Mouse (Mus musculus) MEL (cell line): ENCODE results near the gene Stag1. TPM values are rescaled to one million over a fixed set of nuclear protein-coding genes. Genes with fewer than 3 reads are reported as not detected.

ENCODE experiments used
- DNase-seq: peaks from one replicate; pipeline ENCODE4 v3.0.0; 2011; ENCODE audit warnings: low read depth, low spot score
- H3K27ac ChIP-seq: 2 replicates; pipeline ENCODE4 v1.5.1; 2012; ENCODE audit warnings: low read depth, mild to moderate bottlenecking, control low read depth, low read length, moderate library complexity; ENCODE audit not compliant: control insufficient read depth
- H3K27me3 ChIP-seq, 2 experiments: fragments of 150-350 bp in 1 of 2; sonication (generic) in 1 of 2; 2 replicates each; pipeline ENCODE4 v1.6.1; 2012; ENCODE audit warnings: low read length in 2 of 2, mild to moderate bottlenecking in 2 of 2, improper control_type of control experiment in 1 of 2, moderate library complexity in 1 of 2; ENCODE audit not compliant: insufficient read depth in 2 of 2, control insufficient read depth in 1 of 2
- H3K36me3 ChIP-seq, 2 experiments: 2 replicates each; pipeline ENCODE4 v1.6.1; 2012 to 2014; ENCODE audit warnings: low read length in 2 of 2, improper control_type of control experiment in 1 of 2, inconsistent platforms in 1 of 2, mild to moderate bottlenecking in 1 of 2; ENCODE audit not compliant: insufficient read depth in 2 of 2, control insufficient read depth in 1 of 2
- H3K4me1 ChIP-seq, 2 experiments: fragments of 150-350 bp in 1 of 2; sonication (generic) in 1 of 2; 2 replicates each; pipeline ENCODE4 v1.6.1; 2012; ENCODE audit warnings: low read length in 2 of 2, improper control_type of control experiment in 1 of 2, mild to moderate bottlenecking in 1 of 2; ENCODE audit not compliant: insufficient read depth in 2 of 2, control insufficient read depth in 1 of 2
- H3K4me3 ChIP-seq, 2 experiments: fragments of 150-350 bp in 1 of 2; sonication (generic) in 1 of 2; 2 replicates each; pipeline ENCODE4 v1.5.1; 2012; ENCODE audit warnings: low read depth in 2 of 2, low read length in 2 of 2, mild to moderate bottlenecking in 2 of 2, moderate library complexity in 2 of 2, control low read depth in 1 of 2, improper control_type of control experiment in 1 of 2; ENCODE audit not compliant: control insufficient read depth in 1 of 2, insufficient read depth in 1 of 2
- H3K79me2 ChIP-seq: 2 replicates; pipeline ENCODE4 v1.6.1; 2012; ENCODE audit warnings: mild to moderate bottlenecking, low read length, moderate library complexity; ENCODE audit not compliant: control insufficient read depth, poor library complexity, insufficient read depth
- H3K9ac ChIP-seq: 2 replicates; pipeline ENCODE4 v1.6.1; 2012; ENCODE audit warnings: low read depth, mild to moderate bottlenecking, control low read depth, low read length, moderate library complexity; ENCODE audit not compliant: control insufficient read depth, poor library complexity, severe bottlenecking
- H3K9me3 ChIP-seq: fragments of 150-350 bp; sonication (generic); replicated peaks from 2 replicates; pipeline ENCODE4 v1.6.1; 2012; ENCODE audit warnings: mild to moderate bottlenecking, low read length, improper control_type of control experiment, moderate library complexity; ENCODE audit not compliant: insufficient read depth
- BHLHE40 ChIP-seq: IDR thresholded peaks from 2 replicates; pipeline ENCODE4 v1.6.1; 2012; ENCODE audit warnings: low read depth, mild to moderate bottlenecking, inconsistent platforms, low read length, improper control_type of control experiment, borderline replicate concordance
- CHD1 ChIP-seq: IDR thresholded peaks from 2 replicates; pipeline ENCODE4 v1.6.1; 2012; ENCODE audit warnings: low read depth, mild to moderate bottlenecking, inconsistent platforms, low read length, improper control_type of control experiment
- CHD2 ChIP-seq: IDR thresholded peaks from 2 replicates; pipeline ENCODE4 v1.6.1; 2011; ENCODE audit warnings: low read length, improper control_type of control experiment
- ELF1 ChIP-seq: IDR thresholded peaks from 2 replicates; pipeline ENCODE4 v1.6.1; 2014; ENCODE audit warnings: low read depth, mild to moderate bottlenecking, inconsistent platforms, low read length, improper control_type of control experiment, moderate library complexity
- GABPA ChIP-seq: IDR thresholded peaks from 2 replicates; pipeline ENCODE4 v1.6.1; 2012; ENCODE audit warnings: low read depth, mild to moderate bottlenecking, inconsistent platforms, low read length, improper control_type of control experiment, moderate library complexity
- MAFK ChIP-seq: IDR thresholded peaks from 2 replicates; pipeline ENCODE4 v1.6.1; 2011; ENCODE audit warnings: low read depth, mild to moderate bottlenecking, low read length, improper control_type of control experiment, borderline replicate concordance
- MEF2A ChIP-seq: IDR thresholded peaks from 2 replicates; pipeline ENCODE4 v1.6.1; 2014; ENCODE audit warnings: low read depth, mild to moderate bottlenecking, inconsistent platforms, low read length, improper control_type of control experiment; ENCODE audit not compliant: poor library complexity, insufficient replicate concordance, severe bottlenecking; ENCODE audit errors: extremely low read depth
- MYB ChIP-seq: IDR thresholded peaks from 2 replicates; pipeline ENCODE4 v1.6.1; 2011; ENCODE audit warnings: mild to moderate bottlenecking, low read depth, low read length, improper control_type of control experiment
- NRF1 ChIP-seq: IDR thresholded peaks from 2 replicates; pipeline ENCODE4 v1.6.1; 2014; ENCODE audit warnings: low read depth, mild to moderate bottlenecking, inconsistent platforms, low read length, improper control_type of control experiment, moderate library complexity; ENCODE audit not compliant: poor library complexity, insufficient read depth, severe bottlenecking
- POLR2A ChIP-seq, 2 experiments: IDR thresholded peaks; 2 replicates each; pipeline ENCODE4 v1.6.1; 2011 to 2012; ENCODE audit warnings: low read length in 2 of 2, mild to moderate bottlenecking in 2 of 2, control low read depth in 1 of 2, improper control_type of control experiment in 1 of 2, low read depth in 1 of 2, moderate library complexity in 1 of 2; ENCODE audit not compliant: control insufficient read depth in 1 of 2, insufficient read depth in 1 of 2, poor library complexity in 1 of 2
- POLR2AphosphoS5 ChIP-seq: IDR thresholded peaks from 2 replicates; pipeline ENCODE4 v1.6.1; 2012; ENCODE audit warnings: low read depth, borderline replicate concordance, mild to moderate bottlenecking, inconsistent platforms, low read length, moderate library complexity, mixed read lengths
- SIN3A ChIP-seq: IDR thresholded peaks from 2 replicates; pipeline ENCODE4 v1.6.1; 2012; ENCODE audit warnings: low read length, improper control_type of control experiment, inconsistent platforms
- TCF12 ChIP-seq: IDR thresholded peaks from 2 replicates; pipeline ENCODE4 v1.6.1; 2014; ENCODE audit warnings: low read depth, mild to moderate bottlenecking, inconsistent platforms, low read length, improper control_type of control experiment, moderate library complexity
- UBTF ChIP-seq: IDR thresholded peaks from 2 replicates; pipeline ENCODE4 v1.6.1; 2012; ENCODE audit warnings: low read depth, mild to moderate bottlenecking, inconsistent platforms, low read length, improper control_type of control experiment, moderate library complexity, borderline replicate concordance; ENCODE audit not compliant: insufficient read depth
- USF1 ChIP-seq: IDR thresholded peaks from 2 replicates; pipeline ENCODE4 v1.6.1; 2014; ENCODE audit warnings: low read depth, mild to moderate bottlenecking, inconsistent platforms, low read length, improper control_type of control experiment, moderate library complexity
- USF2 ChIP-seq, 2 experiments: IDR thresholded peaks; 2 replicates each; pipeline ENCODE4 v1.6.1; 2011 to 2012; ENCODE audit warnings: improper control_type of control experiment in 2 of 2, low read length in 2 of 2, borderline replicate concordance in 1 of 2, inconsistent platforms in 1 of 2, low read depth in 1 of 2, mild to moderate bottlenecking in 1 of 2; ENCODE audit not compliant: insufficient read depth in 1 of 2
- ZC3H11A ChIP-seq: IDR thresholded peaks from 2 replicates; pipeline ENCODE4 v1.6.1; 2012; ENCODE audit warnings: low read depth, mild to moderate bottlenecking, inconsistent platforms, low read length, improper control_type of control experiment
- ZKSCAN1 ChIP-seq: IDR thresholded peaks from 2 replicates; pipeline ENCODE4 v1.6.1; 2012; ENCODE audit warnings: low read depth, mild to moderate bottlenecking, inconsistent platforms, low read length, improper control_type of control experiment, moderate library complexity
- polyA plus RNA-seq, 2 experiments: library from polyadenylated mRNA; stranded (reverse) in 1 of 2; unstranded in 1 of 2; fragments of >175 nt in 1 of 2; fragments of >200 nt in 1 of 2; gene quantifications; 2 replicates each; pipeline versions ENCODE4 v1.2.1 to v1.2.4; 2012; ENCODE audit warnings: low replicate concordance in 2 of 2, low read depth in 1 of 2; ENCODE audit not compliant: insufficient read length in 2 of 2, insufficient read depth in 1 of 2, missing spikeins in 1 of 2
- total RNA-seq: library from RNA; depleted of rRNA; stranded (reverse); fragments of 300-350 nt; gene quantifications from 2 replicates; pipeline ENCODE4 v1.2.3, GENCODE M21; 2012

Stag1 gene
- total and polyA plus RNA-seq, 3 experiments: 30.1 to 41.7 TPM; not detected in 1

DNA sequence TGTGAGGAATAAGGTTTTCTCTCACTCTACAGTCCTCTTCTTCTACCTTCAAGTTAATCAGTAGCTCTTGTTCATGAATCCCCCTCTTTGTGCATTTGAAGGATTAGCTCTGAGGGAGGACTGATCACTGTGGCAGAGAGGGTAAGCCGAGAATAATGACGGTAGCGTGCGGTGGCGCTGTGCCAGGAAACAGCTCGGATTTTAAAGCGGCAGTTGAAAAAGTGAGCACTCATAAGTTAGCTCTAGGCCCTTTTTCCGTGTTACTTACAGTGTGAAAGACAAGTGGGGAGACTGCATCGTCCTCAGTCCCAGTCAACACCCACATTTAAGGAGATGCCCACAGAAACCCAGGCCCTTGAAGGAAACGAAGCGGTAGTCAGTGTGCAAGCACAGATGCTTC lies 19.3 kb downstream of the Stag1 start:
- no peaks in the 10 kb centered on the region for H3K36me3 ChIP-seq
- no peaks in the 10 kb centered on the region for H3K27me3 ChIP-seq
- no peaks in the 10 kb centered on the region for H3K9me3 ChIP-seq
- H3K9ac ChIP-seq: no peak overlapping the region
- H3K4me3 ChIP-seq: no peak overlapping the region
- no peak for DNase-seq
- TF ChIP-seq CHD1 (no peak), SIN3A (no peak), UBTF (no peak), ELF1 (no peak), MYB (no peak)
- H3K27ac ChIP-seq: no peak overlapping the region
- H3K79me2 ChIP-seq: no peaks in the 10 kb centered on the region
- no peaks in the 10 kb centered on the region for H3K4me1 ChIP-seq

DNA sequence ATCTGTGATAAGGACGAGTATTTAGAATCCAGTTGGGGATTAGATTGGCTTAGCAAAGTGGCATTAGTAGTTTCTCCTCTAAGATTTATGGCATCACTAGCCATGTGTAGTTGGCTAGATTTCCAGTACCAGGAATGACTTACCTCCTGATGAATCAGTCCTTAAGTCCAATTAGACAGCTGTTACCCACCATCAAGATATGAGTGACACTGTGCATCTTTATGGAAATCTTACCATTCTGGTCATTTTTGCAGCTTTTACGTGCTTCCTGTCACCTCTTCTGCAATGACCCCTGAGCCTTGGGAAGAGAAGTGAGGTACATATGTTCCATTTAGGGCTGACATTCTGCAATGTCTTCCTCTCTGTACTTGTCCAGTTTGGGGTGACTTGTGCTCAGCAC lies 28.7 kb downstream of the Stag1 start:
- no peak for DNase-seq
- H3K4me1 ChIP-seq: no peaks in the 10 kb centered on the region
- no peaks in the 10 kb centered on the region for H3K9me3 ChIP-seq
- H3K9ac ChIP-seq: no peak overlapping the region
- H3K36me3 ChIP-seq: no peaks in the 10 kb centered on the region
- no peaks in the 10 kb centered on the region for H3K27me3 ChIP-seq
- H3K27ac ChIP-seq: no peak overlapping the region
- H3K79me2 ChIP-seq: no peaks in the 10 kb centered on the region
- TF ChIP-seq BHLHE40 (no peak), TCF12 (no peak), ELF1 (no peak), CHD2 (no peak), MAFK (no peak), POLR2AphosphoS5 (no peak), UBTF (no peak), POLR2A (IDR thresholded peaks at IDR 0.05; ENCODE audit: control insufficient read depth in 1 of 2, insufficient read depth in 1 of 2, low read depth in 1 of 2, low read length in 2 of 2, poor library complexity in 1 of 2) (no peak), GABPA (no peak), NRF1 (no peak), ZKSCAN1 (no peak), USF2 (IDR thresholded peaks at IDR 0.05; ENCODE audit: borderline replicate concordance in 1 of 2, insufficient read depth in 1 of 2, low read depth in 1 of 2, low read length in 2 of 2) (no peak), USF1 (no peak), ZC3H11A (no peak), MEF2A (no peak)
- TF ChIP-seq, all 39 proteins: peak for 0
- H3K4me3 ChIP-seq: no peak overlapping the region
